Mouse (Mus musculus) embryonic facial prominence, embryonic 11.5 days (tissue): ENCODE data around the gene Cyfip1. TPM values are rescaled to one million over a fixed set of nuclear protein-coding genes. Genes with fewer than 3 reads are reported as not detected.
"Not testable (repeated sequence)": the region's sequence is repeated elsewhere in the genome, so short reads cannot be mapped to it uniquely, and the experiment has no call there.

Experiments used
- ATAC-seq: fragments of 200-750 bp; cut with Nextera tagmentation; replicated peaks from 2 replicates; pipeline ENCODE4 v1.8.0; 2017; ENCODE audit warnings: low read depth; ENCODE audit not compliant: insufficient number of reproducible peaks, low FRiP score, low TSS enrichment
- DNase-seq: peaks from one replicate; pipeline ENCODE4 v3.0.0-alpha.2; 2015; ENCODE audit warnings: low spot score
- H3K27ac ChIP-seq: fragments of 300-500 bp; sonication (generic); replicated peaks from 2 replicates; pipeline ENCODE4 v1.5.1; 2014; ENCODE audit warnings: mild to moderate bottlenecking, low read depth, low read length, control low read depth
- H3K27me3 ChIP-seq: fragments of 300-500 bp; sonication (generic); 2 replicates; pipeline ENCODE4 v1.6.1; 2014; ENCODE audit warnings: mild to moderate bottlenecking, low read length, moderate library complexity, mixed read lengths; ENCODE audit not compliant: control insufficient read depth, insufficient read depth
- H3K36me3 ChIP-seq: fragments of 300-500 bp; sonication (generic); replicated peaks from 2 replicates; pipeline ENCODE4 v1.6.1; 2014; ENCODE audit warnings: low read depth, mild to moderate bottlenecking, low read length, moderate library complexity, mixed read lengths; ENCODE audit not compliant: control insufficient read depth, insufficient read depth
- H3K4me1 ChIP-seq: fragments of 300-500 bp; sonication (generic); 2 replicates; pipeline ENCODE4 v1.6.1; 2014; ENCODE audit warnings: low read length, mixed read lengths; ENCODE audit not compliant: control insufficient read depth, insufficient read depth
- H3K4me2 ChIP-seq: fragments of 300-500 bp; sonication (generic); 2 replicates; pipeline ENCODE4 v1.6.1; 2014; ENCODE audit warnings: low read depth, mild to moderate bottlenecking, control low read depth, low read length, moderate library complexity
- H3K4me3 ChIP-seq: fragments of 300-500 bp; sonication (generic); 2 replicates; pipeline ENCODE4 v1.5.1; 2014; ENCODE audit warnings: low read depth, low read length, control low read depth
- H3K9ac ChIP-seq: fragments of 300-500 bp; sonication (generic); replicated peaks from 2 replicates; pipeline ENCODE4 v1.6.1; 2014; ENCODE audit warnings: mild to moderate bottlenecking, control low read depth, low read length
- H3K9me3 ChIP-seq: fragments of 300-500 bp; sonication (generic); replicated peaks from 2 replicates; pipeline ENCODE4 v1.6.1; 2016; ENCODE audit warnings: mild to moderate bottlenecking, low read length, inconsistent platforms, mixed read lengths; ENCODE audit not compliant: control insufficient read depth
- WGBS: fragments of 180-500 bp; shearing (Covaris S2); extraction: QIAGEN DNeasy Blood & Tissue Kit; methylation state at CpG from one replicate; pipeline ENCODE4 v1.1.7; 2014; 5-methylcytosine and 5-hydroxymethylcytosine counted together
- polyA plus RNA-seq: library from polyadenylated mRNA; unstranded; fragments of >200 nt; fragmentation: Nextera tagmentation; extraction: Ambion mirVana; gene quantifications from 2 replicates; pipeline ENCODE4 v1.2.1, GENCODE M21; 2014

Cyfip1 gene
- polyA plus RNA-seq, 1 experiment from 2014 or later, result 122 TPM

DNA sequence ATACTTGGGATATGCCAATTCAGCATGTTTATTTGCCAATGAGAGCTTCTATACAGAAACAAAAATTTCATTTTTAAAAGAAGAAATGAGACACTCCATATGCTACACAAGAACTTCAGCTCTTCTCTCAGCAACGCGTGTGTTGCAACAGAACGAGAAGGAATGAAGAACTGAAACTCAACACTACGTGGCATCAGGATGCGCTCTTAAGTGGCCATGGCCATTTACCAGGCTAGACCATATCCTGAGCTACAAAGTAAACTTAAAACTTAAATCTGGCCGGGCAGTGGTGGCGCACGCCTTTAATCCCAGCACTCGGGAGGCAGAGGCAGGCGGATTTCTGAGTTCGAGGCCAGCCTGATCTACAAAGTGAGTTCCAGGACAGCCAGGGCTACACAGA is 76.8 kb downstream of the Cyfip1 start:
- H3K36me3 ChIP-seq, result not testable (repeated sequence)

DNA sequence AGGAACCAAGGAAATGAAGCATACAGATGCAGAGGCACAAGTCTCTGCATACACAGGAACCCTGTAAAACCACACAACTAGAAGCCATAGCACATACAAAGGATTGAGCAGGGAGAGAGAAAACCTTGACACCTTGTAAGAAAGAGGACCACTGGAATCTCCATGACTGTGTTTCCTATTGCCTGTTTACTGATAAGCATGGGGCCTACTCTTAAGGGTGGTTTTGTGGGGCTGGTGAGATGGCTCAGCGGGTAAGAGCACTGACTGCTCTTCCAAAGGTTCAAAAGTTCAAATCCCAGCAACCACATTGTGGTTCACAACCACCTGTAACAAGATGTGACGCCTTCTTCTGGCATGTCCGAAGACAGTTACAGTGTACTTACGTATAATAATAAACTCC is 85.7 kb downstream of the Cyfip1 start:
- Histone ChIP-seq H3K36me3 (peaks cover 3% of the 10 kb centered on the region), H3K4me1 (no peaks in the 10 kb centered on the region), H3K9me3 (no peaks in the 10 kb centered on the region), H3K9ac (no peak overlapping the region), H3K27me3 (no peaks in the 10 kb centered on the region), H3K27ac (no peak overlapping the region), H3K4me3 (no peak overlapping the region), H3K4me2 (no peak overlapping the region)
- no peak for DNase-seq
- ATAC-seq, result no peak
- WGBS, result 92% methylated on average over 4 of the region's 4 CpGs

More for the DNA sequence above, 76.8 kb downstream of the Cyfip1 start:
- not testable (repeated sequence) for DNase-seq, H3K9ac ChIP-seq, ATAC-seq, H3K27ac ChIP-seq, H3K4me1 ChIP-seq, H3K4me3 ChIP-seq, H3K27me3 ChIP-seq, H3K9me3 ChIP-seq, H3K4me2 ChIP-seq
- 96% methylated on average over 11 of the region's 11 CpGs for WGBS

GRCm38 (mm10) chr7:55928649-55929048 is 87.1 kb downstream of the Cyfip1 start:
- H3K36me3 ChIP-seq, result peaks cover 3% of the 10 kb centered on the region
- 80% methylated on average over 2 of the region's 2 CpGs for WGBS

GRCm38 (mm10) chr7:55935025-55935424 is 93.5 kb downstream of the Cyfip1 start:
- no peaks in the 10 kb centered on the region for H3K4me1 ChIP-seq
- DNase-seq (no peak), ATAC-seq (no peak)
- H3K4me2 ChIP-seq, result no peak overlapping the region
- H3K4me3 ChIP-seq, result no peak overlapping the region
- no peak overlapping the region for H3K9ac ChIP-seq
- H3K27ac ChIP-seq, result no peak overlapping the region
- peaks cover 3% of the 10 kb centered on the region for H3K36me3 ChIP-seq
- 92% methylated on average over 2 of the region's 2 CpGs for WGBS
- H3K27me3 ChIP-seq, result no peaks in the 10 kb centered on the region
- no peaks in the 10 kb centered on the region for H3K9me3 ChIP-seq

More at GRCm38 (mm10) chr7:55928649-55929048, 87.1 kb downstream of the Cyfip1 start:
- Histone ChIP-seq H3K4me2 (no peak overlapping the region), H3K27me3 (no peaks in the 10 kb centered on the region), H3K27ac (no peak overlapping the region), H3K9ac (no peak overlapping the region), H3K4me3 (no peak overlapping the region), H3K9me3 (no peaks in the 10 kb centered on the region), H3K4me1 (no peaks in the 10 kb centered on the region)
- DNase-seq (no peak), ATAC-seq (no peak)

DNA sequence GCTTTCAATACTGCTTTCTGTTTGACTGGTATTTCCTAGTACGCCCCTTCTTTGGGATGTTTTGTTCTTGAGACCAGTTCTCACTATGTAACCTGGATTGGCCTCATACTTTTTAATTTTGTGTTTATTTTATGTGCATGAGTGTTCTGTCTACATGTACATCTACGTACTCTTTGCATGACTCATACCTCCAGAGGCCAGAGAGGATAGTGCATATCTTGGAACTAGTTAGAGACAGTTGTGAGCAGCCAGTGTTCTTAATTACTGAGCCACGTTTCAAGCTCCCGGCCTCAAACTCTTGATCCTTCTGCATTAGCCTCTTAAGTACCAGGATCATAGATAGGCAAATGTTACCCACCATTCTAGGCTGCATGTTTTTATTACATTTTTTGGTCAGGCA is 96.8 kb downstream of the Cyfip1 start:
- Histone ChIP-seq H3K27ac (no peak overlapping the region), H3K9ac (no peak overlapping the region), H3K4me2 (no peak overlapping the region), H3K4me1 (no peaks in the 10 kb centered on the region), H3K27me3 (no peaks in the 10 kb centered on the region), H3K36me3 (no peaks in the 10 kb centered on the region), H3K4me3 (no peak overlapping the region), H3K9me3 (no peaks in the 10 kb centered on the region)
- WGBS, result 91% methylated on average over 4 of the region's 4 CpGs
- DNase-seq, result no peak
- ATAC-seq, result no peak; the same call in 1 of the 2 replicates

GRCm38 (mm10) chr7:55956054-55956453 is 114.5 kb downstream of the Cyfip1 start:
- Histone ChIP-seq H3K36me3 (no peaks in the 10 kb centered on the region), H3K4me3 (no peak overlapping the region), H3K4me2 (no peak overlapping the region), H3K27me3 (no peaks in the 10 kb centered on the region), H3K4me1 (no peaks in the 10 kb centered on the region), H3K27ac (no peak overlapping the region), H3K9me3 (no peaks in the 10 kb centered on the region), H3K9ac (no peak overlapping the region)
- ATAC-seq (no peak), DNase-seq (no peak)
- WGBS, result 92% methylated on average over 2 of the region's 2 CpGs

- Histone ChIP-seq H3K36me3 (no peaks in the 10 kb centered on the region), H3K27me3 (no peaks in the 10 kb centered on the region), H3K4me1 (no peaks in the 10 kb centered on the region), H3K9ac (no peak overlapping the region), H3K4me3 (no peak overlapping the region), H3K9me3 (no peaks in the 10 kb centered on the region), H3K27ac (no peak overlapping the region), H3K4me2 (no peak overlapping the region)
- no peak for DNase-seq
- 88% methylated on average over 3 of the region's 3 CpGs for WGBS
- ATAC-seq, result no peak
These were observed 115.6 kb downstream of the Cyfip1 start for GRCm38 (mm10) chr7:55957178-55957577.

- no peak for ATAC-seq
- Histone ChIP-seq H3K4me2 (no peak overlapping the region), H3K4me3 (no peak overlapping the region), H3K27ac (no peak overlapping the region), H3K9me3 (no peaks in the 10 kb centered on the region), H3K36me3 (no peaks in the 10 kb centered on the region), H3K9ac (no peak overlapping the region), H3K4me1 (no peaks in the 10 kb centered on the region), H3K27me3 (no peaks in the 10 kb centered on the region)
- WGBS, result 94% methylated on average over 4 of the region's 4 CpGs
- no peak for DNase-seq
These were observed 116.4 kb downstream of the Cyfip1 start for GRCm38 (mm10) chr7:55957916-55958315.
